Mouse (Mus musculus): ENCODE results near the gene Mfap2.

Gene Mfap2

DNA sequence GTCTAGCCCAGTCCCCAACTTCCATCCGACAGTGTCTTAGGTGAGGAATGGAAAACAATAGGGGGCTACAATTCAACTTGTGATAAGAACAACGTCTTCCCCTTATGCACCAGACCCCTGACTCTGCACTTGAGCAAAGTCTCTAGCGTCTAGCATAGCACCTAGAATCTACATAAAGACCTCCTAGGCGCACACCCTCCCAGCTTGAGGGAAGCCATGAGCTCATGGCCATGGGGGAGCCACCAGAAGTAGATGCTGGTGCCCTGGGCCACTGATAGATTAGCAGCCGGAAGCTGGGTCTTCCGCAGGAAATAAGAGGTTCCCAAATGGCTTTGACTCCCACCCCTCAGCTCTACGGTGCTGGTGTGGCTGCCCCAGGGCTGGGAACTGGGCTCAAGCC lies 22.7 kb upstream of the Mfap2 start:
- DNase-seq (ENCODE audit: low read depth, low spot score) = no peak

GRCm38 (mm10) chr4:140988706-140989290 lies 21.4 kb upstream of the Mfap2 start:
- DNase-seq (ENCODE audit: low read depth, low spot score) = no peak

- no peak for DNase-seq (ENCODE audit: low read depth, low spot score)
Observed at GRCm38 (mm10) chr4:140989447-140989846, 20.8 kb upstream of the Mfap2 start.

DNA sequence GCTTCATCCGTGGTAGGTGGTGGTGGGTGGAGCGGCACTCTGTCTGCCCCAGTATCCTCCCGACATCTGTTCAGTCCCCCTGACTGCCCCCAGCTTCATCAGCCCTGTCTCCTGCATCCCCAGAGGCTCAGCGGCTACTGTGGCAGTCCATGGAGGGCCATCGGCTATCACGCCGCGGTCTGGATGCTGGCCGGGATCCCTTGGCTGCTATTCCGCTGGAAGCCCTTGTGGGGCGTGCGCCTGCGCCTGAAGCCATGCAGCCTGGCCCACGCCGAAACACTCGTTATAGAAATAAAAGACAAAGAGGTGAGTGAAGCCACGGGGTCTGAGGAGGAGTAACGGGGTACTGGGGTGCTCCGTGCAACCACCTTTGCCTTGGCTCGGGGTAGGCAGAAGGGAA lies 18.0 kb upstream of the Mfap2 start:
- DNase-seq (ENCODE audit: low read depth, low spot score) = no peak

DNA sequence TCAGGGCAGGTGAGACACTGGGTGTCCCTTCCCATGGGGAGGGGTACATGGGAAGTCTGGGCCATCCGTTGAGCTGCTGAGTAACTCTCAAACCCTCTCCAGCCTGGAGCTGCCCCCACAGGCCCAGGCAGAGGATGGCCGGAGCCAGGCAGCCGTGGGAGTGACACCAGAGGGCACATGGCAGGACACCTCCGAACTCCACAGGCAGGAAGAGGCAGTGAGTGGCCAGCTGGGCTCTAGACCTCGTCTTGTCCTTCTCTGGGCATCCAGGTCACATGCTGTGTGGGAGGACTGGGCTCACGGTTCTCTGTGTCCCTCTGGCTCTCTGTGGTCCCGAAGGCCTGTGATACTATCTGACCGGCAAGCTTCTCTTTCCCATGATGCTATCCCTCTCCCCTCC lies 16.4 kb upstream of the Mfap2 start:
- no peak for DNase-seq (ENCODE audit: low read depth, low spot score)

DNA sequence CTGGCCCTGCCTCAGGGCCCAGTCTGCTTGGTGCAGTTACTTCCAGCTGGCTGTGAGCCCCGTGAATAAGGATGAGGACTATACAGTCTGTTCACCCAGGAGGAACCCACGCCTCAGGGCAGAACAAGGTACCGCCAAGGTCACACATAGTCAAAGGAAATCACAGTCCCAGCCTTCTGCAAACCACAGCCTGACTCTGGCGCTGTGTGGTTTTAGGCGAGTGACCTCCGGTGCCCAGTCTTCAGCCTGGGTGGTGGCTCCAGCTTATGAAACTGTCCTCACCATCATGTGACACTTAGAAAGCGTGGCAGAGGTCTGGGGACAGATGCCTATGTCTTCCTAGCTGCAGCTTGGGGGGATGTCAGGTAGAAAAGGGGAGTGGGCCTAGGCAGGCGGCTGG lies 14.4 kb upstream of the Mfap2 start:
- no peak for DNase-seq (ENCODE audit: low read depth, low spot score)

GRCm38 (mm10) chr4:140996812-140997211 lies 13.4 kb upstream of the Mfap2 start:
- no peak for DNase-seq (ENCODE audit: low read depth, low spot score)

- no peak for DNase-seq (ENCODE audit: low read depth, low spot score)
Observed at GRCm38 (mm10) chr4:141005983-141006382, 4.2 kb upstream of the Mfap2 start.

DNA sequence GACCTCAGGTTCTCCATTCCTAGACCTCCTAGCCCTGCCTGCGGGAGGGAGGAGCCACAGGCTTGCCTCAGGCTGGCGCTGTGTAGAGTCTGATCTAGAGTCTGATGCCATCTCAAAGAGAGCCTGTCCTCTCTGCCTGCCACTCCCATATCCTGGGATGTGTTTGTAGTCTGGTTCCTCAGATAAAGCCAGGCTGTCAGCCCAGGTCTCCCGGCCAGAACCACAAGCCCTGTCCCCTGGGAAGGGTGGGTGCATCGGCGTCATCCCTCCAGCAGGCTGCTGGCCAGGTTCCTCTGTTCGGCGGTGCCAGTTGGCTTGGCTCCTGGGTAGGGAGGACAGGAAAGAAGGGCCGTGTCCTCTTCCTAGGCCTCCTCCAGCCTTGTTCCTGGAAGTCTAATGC lies 2.2 kb upstream of the Mfap2 start:
- DNase-seq (ENCODE audit: low read depth, low spot score) = no peak

DNA sequence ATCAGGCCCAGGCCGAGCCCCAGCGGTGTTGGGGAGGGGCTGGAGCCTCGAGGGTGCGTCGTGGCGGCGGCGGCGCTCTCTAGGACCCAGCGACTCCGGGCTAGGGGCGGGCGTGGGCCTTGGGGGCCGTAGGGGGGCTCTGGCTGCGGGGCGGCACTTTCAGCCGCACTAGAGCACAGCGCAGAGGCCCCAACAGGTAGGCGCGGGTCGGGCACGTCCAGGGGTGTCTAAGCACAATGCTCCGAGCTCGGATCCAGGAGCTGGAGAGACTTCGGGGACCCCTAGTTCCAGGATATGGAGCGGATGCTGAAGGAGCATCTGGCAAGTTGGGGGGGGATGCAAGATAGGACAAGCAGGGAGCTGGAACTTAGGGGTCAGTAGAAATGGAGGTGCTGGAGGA lies 308 bp downstream of the Mfap2 start:
- no peak for DNase-seq (ENCODE audit: low read depth, low spot score)

DNA sequence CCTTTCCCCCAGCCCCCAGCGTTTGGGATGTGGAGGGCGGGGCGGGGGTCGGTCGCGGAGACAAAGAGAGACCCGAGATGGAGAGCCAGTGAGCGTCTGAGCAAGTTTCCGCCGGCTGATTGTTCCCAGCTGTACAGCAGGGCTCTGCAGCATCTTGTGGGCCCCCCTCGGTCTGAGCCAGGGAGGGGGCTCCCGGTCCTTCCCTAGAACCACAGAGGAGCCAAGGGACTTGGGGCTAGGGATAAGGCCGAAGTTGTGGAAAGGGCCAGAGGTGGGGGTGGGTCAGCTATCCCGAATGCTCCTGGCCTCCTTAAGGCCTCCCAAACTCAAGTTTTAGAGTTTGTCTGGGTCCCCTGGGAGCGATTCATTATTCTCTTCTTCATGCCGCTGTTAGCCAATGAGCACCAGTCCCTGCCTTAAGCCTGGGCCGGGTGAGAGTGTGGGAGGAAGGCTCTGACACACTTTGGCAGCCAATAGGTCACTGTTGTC lies 767 bp downstream of the Mfap2 start:
- no peak for DNase-seq (ENCODE audit: low read depth, low spot score)

DNA sequence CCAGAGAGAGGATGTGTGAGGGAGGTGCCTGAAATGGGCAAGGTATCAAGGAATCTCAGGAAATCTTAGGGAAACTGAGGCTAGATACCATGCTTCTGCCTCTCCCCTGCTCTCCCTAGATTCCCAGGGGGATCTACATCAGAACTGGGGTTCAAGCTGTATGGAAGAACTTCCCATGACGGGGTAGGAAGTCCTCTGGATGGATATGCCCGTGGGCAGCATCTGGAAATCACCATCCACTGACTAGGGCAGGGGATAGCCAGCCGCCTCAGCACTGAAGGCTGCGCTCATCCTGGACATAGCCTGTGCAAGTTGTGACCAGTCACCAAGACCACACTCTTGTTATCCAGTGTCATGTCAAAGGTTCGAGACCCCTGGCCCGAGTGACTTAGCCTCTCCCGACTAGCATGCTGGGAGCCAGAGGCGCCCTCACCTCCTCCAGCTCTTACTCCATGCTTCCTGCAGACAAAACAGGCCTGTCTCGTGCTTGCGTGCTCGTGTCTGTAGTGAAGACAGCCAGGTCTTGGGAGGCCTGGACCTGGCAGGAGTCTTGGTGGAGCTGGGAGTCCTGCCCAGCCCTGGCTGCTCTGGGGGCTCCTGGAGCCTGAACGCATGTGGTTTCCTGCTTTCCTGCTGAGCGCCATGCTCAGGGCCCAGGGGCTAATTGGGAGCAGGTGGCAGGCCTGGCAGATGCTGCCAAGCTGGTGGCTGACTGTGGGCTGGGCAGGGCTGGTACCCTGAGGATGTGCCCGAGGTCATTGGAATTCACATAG lies 1.5 kb downstream of the Mfap2 start:
- DNase-seq (ENCODE audit: low read depth, low spot score) = no peak

GRCm38 (mm10) chr4:141012558-141012957 lies 2.3 kb downstream of the Mfap2 start:
- DNase-seq (ENCODE audit: low read depth, low spot score) = no peak

DNA sequence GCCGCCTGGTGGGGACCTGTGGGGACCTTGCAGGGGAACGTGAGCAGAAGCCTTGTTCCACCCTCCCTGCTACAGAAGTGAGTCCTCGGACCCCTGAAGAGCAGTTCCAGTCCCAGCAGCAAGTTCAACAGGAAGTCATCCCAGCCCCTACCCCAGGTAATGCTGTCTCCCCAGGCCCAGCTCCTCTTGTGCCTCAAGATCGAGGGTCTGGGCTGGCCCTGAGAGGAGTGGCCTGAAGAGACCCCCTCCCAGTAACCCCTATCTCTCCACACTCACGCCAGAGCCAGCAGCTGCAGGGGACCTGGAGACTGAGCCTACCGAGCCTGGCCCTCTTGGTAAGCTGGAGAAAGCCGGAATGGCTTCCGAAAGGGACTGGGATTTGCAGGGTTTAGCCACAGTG lies 3.9 kb downstream of the Mfap2 start:
- no peak for DNase-seq (ENCODE audit: low read depth, low spot score)

DNA sequence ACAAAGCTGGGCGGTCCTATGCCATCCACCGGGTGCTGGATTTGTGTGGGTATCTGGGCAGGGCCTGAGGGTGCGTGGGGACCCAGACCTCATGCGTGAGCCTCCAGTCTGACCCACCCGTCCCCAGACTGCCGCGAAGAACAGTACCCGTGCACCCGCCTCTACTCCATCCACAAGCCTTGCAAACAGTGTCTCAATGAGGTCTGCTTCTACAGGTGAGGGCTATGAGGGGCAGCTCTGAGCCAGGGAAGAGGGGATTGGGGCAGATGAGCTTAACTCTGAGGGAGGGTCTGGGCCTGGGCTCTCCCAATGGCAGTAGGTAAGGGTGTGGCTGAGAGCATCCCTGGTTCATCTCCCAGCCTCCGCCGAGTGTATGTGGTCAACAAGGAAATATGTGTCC lies 4.6 kb downstream of the Mfap2 start:
- DNase-seq (ENCODE audit: low read depth, low spot score) = no peak

- no peak for DNase-seq (ENCODE audit: low read depth, low spot score)
Observed at GRCm38 (mm10) chr4:141015356-141015755, 5.1 kb downstream of the Mfap2 start.

DNA sequence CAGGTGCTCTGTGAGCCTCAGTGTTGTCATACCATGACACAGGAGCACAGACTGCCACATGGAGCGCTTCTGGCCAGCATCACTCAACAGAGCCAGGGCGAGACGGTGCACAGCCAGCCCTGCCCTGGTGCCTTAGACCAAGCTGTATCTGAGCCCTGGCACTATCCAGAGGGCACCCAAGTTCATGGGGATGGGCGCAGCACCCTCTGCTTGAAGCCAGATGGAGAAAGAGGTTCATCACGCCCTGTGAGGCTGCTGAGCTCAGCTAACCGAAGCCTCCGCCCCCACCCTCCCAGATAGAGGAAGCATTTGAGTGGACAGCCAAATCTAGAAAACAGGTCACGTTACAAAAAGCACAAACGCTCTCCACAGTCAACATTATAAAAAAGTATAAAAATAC lies 6.1 kb downstream of the Mfap2 start:
- no peak for DNase-seq (ENCODE audit: low read depth, low spot score)

DNA sequence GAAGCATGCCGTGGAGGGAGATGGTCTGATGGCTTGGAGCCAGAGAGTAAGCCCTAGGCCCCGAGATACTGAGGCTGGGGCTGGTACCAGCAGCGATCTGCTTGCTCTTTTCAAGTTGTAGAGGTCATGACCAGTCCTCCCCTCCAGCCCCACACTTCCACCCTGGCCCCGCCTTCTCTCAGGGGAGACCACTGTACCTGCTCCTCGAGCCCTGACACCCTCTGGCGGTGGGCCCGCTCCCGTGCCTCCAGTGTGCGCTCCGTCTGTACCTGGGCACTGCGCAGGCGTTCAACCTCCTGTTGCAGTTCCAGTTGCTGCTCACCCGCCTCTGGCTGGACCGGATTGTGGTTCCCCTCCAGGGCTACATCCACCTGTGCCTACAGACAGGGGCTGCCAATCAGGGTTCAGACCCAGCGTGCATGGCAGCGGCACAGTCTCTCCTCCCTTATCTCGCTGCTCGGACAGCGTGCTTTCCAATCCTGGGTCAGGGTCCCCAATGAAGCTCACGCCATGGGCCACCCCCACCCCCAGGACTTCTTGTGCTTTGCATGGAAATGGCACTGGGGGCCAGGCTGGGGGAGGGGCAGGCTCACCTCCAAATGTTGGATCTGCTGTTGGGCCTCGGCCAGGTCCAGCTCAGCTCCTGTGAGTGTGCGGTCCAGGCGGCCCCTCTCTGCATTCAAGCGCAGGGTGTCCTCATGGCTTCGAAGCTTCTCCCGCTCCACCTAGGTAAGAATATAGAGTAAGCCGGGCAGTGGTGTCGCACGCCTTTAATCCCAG lies 7.6 kb downstream of the Mfap2 start:
- no peak for DNase-seq (ENCODE audit: low read depth, low spot score)

GRCm38 (mm10) chr4:141020220-141020619 lies 10.0 kb downstream of the Mfap2 start:
- no peak for DNase-seq (ENCODE audit: low read depth, low spot score)

GRCm38 (mm10) chr4:141020811-141021613 lies 10.8 kb downstream of the Mfap2 start:
- DNase-seq (ENCODE audit: low read depth, low spot score) = no peak

GRCm38 (mm10) chr4:141021614-141021929 lies 11.4 kb downstream of the Mfap2 start:
- no peak for DNase-seq (ENCODE audit: low read depth, low spot score)

GRCm38 (mm10) chr4:141024052-141024451 lies 13.8 kb downstream of the Mfap2 start:
- no peak for DNase-seq (ENCODE audit: low read depth, low spot score)

All from retina, postnatal 7 days (tissue).